Mouse (Mus musculus): ENCODE measurements around the gene Cbr2.
A peak's percentile ranks its signal among the peaks of the same experiment; 100 is the strongest.
"Not testable (repeated sequence)": the region's sequence is repeated elsewhere in the genome, so short reads cannot be mapped to it uniquely, and the experiment has no call there.

The Cbr2 gene

GRCm38 (mm10) chr11:120731395-120731794 is 519 bp downstream of the Cbr2 start:
- no peak for DNase-seq (ENCODE audit: low read depth)

DNA sequence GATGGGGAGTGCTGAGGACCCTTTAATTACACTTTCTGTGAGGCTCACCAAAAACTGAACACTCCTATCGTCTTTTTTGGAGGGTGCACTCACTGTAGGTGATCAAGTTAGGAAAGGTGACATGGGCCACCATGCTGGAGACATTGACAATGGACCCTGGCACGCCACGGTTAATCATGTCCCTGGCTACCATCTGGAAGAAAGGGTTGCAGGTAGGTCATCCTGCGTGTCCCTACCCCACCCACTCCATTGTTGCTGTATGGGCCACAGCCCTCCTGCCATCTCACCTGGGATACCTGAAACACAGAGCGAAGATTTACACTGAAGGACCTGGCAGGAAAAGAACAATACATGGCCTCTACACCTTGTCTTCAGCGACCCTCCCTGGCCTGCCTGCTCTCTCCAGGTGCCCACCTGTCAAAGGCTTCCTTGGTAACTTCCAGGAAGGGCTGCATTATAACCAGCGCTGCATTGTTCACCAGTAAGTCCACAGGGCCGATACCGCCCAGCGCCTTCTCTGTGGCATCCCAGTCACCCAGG is 1.5 kb downstream of the Cbr2 start:
- DNase-seq (ENCODE audit: low read depth) = no peak

DNA sequence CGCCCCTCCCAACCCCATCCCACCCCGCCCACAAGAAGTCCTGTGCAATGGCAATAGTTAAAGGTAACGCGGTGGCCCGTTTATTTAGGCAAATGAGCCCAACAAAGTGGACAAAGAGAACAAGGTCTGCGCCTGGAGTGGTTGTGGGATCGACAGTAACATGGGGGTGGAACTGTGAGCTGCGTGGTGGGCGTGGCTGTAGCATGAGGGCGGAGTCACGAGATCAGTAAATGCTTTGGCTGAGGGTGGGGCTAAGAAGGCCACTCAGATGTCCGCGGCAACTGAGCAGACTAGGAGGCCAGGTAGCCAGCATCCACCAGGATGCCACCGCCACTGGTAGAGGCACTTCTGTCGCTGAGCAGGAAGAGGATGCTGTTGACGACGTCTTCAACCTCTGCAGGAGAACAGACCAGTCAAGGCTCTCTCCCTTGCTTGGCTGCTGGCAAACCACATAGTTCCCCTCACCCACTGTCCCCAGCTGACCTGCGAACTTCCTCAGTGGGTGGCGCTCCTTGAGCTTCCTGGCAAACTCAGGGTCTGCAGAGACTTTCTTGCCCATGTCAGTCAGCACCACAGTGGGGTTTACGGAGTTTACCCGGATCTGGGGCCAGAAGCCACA is 2.4 kb downstream of the Cbr2 start:
- DNase-seq (ENCODE audit: low read depth) = not testable (repeated sequence)

GRCm38 (mm10) chr11:120728530-120729240 is 3.2 kb downstream of the Cbr2 start:
- DNase-seq (ENCODE audit: low read depth) = no peak

DNA sequence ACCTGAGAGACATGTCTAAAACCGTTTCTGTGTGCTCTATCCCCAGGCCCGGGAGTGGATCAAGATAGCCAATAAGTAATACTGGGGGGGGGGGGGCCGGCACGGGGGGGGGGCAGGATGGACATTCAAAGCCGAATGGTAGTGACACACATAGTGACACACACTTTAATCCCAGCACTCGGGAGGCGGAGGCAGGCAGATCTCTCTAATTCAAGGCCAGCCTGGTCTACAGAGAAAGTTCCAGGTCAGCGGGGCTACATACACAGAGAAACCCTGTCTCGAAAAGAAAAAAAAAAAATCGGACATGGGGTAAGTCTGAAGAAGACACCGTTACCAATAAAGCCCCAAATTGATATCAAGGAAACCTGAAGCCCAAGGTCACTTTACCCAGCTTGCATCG is 4.3 kb downstream of the Cbr2 start:
- no peak for DNase-seq (ENCODE audit: low read depth)

GRCm38 (mm10) chr11:120727169-120727527 is 4.8 kb downstream of the Cbr2 start, which contains the start of gene Dcxr:
TSS of gene Dcxr (minus strand) at chr11:120727281.
- peak; percentile 86 for DNase-seq (ENCODE audit: low read depth)

- DNase-seq (ENCODE audit: low read depth) = no peak
Observed at GRCm38 (mm10) chr11:120726243-120727168, 5.4 kb downstream of the Cbr2 start.

DNA sequence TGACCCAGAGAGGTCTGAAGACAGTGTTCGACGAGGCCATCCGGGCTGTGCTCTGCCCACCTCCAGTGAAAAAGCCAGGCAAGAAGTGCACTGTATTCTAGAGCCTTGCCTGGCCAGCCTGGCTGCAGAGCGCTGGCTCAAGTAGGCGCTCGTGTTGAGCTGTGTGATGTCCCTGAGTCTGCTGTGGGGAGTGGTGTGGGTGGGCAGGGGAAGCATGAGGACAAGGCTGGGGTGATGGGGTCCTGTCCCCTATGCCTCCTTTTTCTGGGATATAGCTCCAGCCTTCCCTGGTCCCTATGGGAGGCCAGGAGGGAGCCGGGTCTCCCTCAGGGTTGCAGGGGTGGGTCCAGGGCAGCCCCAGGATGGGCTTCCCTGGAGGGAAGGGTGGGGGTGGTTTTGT is 8.4 kb downstream of the Cbr2 start:
- DNase-seq (ENCODE audit: low read depth) = no peak

GRCm38 (mm10) chr11:120722761-120723382 is 9.0 kb downstream of the Cbr2 start:
- no peak for DNase-seq (ENCODE audit: low read depth)

DNA sequence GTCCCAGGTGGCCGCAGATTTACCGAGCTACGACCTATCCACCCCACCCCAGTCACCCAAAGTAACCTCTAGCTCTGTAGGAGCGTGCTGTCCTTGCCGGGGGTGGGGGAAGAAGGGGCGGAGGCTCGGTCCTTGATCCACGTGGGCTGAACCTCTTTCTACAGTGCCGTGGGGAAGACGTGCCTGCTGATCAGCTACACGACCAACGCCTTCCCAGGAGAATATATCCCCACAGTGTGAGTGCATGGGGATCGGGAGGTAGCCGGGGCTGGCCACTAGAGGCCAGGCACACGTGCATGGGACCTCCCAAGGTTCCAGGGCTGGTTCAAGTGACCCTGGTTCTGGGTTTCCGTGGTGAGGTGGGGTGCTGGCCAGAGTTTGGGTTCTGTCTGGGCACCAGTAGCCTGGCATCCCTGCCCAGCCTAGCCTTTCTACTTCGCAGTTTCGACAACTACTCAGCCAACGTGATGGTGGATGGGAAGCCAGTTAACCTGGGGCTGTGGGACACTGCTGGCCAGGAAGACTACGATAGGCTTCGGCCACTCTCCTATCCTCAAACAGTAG is 9.8 kb downstream of the Cbr2 start:
- DNase-seq (ENCODE audit: low read depth) = no peak

DNA sequence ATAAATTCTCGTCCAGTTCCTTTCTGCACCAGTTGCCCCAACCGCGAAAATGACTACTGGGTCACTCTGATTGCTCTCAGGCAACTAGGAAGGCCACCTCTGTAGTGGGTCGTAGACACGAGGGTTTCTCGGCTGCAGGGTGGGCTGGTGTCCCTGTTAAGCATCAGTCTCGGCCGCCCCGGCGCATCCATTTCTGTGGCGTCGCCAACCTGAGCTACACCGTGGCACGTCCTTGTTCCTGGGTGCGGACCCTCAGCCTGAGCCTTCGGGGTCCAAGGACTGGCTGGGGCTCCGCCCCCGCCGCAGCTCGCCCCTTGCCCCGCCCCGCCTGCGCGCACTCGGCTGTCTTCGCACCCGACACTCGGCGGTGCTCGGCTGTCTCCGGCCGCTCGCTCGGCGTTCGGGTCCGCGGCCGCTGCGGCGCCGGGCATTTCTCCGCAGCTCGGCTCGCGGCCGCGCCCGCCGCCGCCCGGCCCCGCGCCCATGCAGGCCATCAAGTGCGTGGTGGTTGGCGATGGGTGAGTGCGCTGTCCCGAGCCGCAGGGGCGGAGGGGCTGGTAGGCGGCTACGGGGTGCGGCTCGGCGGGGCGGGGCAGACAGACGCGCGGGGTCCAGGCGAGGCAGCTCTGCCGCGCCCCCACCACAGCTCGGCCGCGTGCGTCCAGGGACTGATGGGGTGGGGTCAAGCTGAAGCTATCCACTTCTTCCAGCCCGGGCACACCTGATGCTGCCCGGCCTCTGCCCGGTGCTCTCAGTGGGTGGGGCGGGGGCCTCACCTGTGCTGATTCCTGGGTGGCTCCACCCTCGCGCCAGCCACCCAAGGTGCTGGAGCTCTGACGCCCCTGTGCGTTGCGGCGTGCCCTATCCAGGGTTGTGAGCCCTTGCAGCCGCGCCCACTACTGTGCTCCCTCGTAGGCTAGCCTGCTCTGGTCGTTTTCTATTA is 10.5 kb downstream of the Cbr2 start, which contains the start of gene Rac3:
Gene Rac3 (plus strand): TSS at position 347 of the 943 bp plus-strand sequence.
- no peak for DNase-seq (ENCODE audit: low read depth)

DNA sequence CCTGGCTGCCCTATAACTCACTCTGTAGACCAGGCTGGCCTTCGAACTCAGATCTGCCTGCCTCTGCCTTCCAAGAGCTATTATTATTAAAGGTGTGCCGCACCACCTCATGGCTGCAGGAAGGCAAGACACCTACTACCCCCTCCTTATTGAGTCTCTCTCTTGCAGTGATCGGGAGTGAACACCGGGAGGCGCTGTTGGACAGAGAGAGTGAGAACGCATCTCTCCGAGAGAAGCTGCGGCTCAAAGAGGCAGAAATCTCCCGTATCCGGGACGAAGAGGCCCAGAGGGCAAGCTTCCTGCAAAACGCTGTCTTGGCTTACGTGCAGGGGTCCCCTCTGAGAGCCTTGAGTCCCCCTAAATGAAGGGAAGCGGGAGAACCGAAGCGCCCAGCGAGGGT is 11.5 kb downstream of the Cbr2 start:
- DNase-seq (ENCODE audit: low read depth) = peak; percentile 97

- no peak for DNase-seq (ENCODE audit: low read depth)
Observed at GRCm38 (mm10) chr11:120719841-120720376, 12.0 kb downstream of the Cbr2 start.

DNA sequence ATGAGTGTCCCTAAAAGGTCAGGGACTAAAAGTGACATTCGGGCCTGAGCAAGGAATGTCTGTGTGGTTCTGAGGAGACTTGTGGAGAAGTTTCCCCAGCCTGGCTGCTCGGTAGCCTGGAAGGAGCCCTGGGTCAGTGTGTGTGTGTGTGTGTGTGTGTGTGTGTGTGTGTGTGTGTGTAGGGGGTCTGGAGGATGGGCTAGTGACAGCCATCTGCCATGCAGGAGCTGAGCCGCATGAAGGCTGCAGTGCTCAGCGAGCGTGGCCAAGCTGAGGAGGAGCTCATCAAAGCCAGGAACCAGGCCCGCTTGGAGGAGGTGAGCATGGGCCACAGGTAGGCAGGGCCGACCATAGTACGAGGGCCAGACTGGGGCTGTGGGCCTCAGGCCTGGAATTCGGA is 12.7 kb downstream of the Cbr2 start:
- DNase-seq (ENCODE audit: low read depth) = no peak

DNA sequence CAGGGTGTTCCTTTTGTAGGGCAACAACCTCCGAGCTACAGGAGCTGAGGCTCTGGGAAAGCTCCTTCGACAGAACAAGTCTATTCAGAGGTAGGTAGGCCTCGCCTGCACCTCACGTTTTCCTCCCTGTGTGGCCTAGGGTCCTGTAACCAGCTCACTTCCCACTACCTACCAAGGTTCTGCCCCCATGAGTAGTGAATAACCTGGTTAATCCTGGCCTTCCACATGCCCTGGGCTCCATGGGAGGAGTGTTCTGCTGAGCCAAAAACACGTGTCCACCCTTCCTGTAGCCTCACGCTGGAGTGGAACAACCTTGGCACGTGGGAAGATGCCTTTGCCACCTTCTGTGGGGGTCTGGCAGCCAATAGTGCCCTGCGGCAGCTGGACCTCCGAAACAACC is 16.8 kb downstream of the Cbr2 start:
- DNase-seq (ENCODE audit: low read depth) = no peak

GRCm38 (mm10) chr11:120714546-120714945 is 17.4 kb downstream of the Cbr2 start:
- DNase-seq (ENCODE audit: low read depth) = no peak

GRCm38 (mm10) chr11:120713580-120714518 is 18.1 kb downstream of the Cbr2 start, which contains the start of the genes Cenpx and Lrrc45:
TSS of gene Cenpx (minus strand) at chr11:120713738.
TSS of gene Lrrc45 (plus strand) at chr11:120713925.
- DNase-seq (ENCODE audit: low read depth) = peak; percentile 98

GRCm38 (mm10) chr11:120712771-120713568 is 18.9 kb downstream of the Cbr2 start:
- no peak for DNase-seq (ENCODE audit: low read depth)

All from c-Kit-positive CD71-negative TER-119-negative erythroid progenitor cells, embryonic 14.5 days (primary cell).